8 mouse cellular contexts compared by ENCODE assay signal in the genomic region with DNA sequence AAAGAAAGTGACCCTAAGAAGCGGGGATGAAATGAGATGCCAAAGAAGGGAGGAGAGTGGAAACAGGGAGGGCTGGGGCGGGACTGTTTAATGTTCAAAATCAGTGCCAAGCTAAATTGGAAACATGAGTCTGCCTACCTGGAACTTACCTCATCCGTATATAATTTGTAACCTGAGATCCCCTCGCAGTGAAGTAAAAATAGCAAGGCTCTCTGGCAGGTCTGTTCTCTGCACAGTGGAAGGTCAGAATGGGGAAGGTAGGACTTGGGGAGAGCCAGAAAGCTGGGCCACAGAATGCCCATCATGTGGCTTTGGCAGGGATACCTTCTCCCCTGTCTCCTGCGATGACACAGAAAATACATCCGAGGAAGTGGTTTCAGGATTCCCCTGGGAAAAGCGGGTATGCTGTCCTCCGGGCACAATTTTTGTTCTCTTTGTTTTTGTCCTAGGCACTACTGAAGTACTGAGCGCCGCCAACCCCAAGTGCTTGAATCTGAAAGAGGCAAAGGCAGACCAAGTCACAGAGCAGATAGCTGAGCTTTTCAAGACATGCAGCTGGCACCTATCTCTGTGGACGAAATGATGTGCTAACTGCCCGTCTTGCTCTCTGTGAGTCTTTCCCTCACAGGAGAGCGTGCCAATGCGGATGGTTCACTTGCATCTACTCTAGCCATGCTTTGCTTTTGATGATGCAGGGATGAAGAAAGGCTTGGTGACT.
A peak's percentile ranks its signal among the peaks of the same experiment; 100 is the strongest.
DNase-seq lines count a peak whose midpoint lies in the region; ATAC-seq lines count a peak whose summit lies in the region.
"Had no signal": no experiment of that assay in that cellular context is flagged by ENCODE, and none has a peak within 500 bp of the region (broad histone marks: within the 10 kb centered on the region; RNA-seq: fewer than 3 reads in every experiment).

No protein-coding gene starts in this region.

- H3K4me3 ChIP-seq in lung, embryonic 16.5 days (ENCODE audit: low read length) = peak overlapping the region; percentile 29
- H3K4me3 ChIP-seq: erythroblast, embryonic 14.5 days had no signal

- H3K4me2 ChIP-seq in lung, embryonic 16.5 days (ENCODE audit: low read depth, low read length) = peak overlapping the region; percentile 48

- peak overlapping the region; percentile 39 for H3K9ac ChIP-seq in lung, embryonic 16.5 days (ENCODE audit: low read length)

- H3K36me3 ChIP-seq in lung, embryonic 16.5 days (ENCODE audit: control insufficient read depth, insufficient read depth, low read length) = no peaks in the 10 kb centered on the region

- DNase-seq in cerebellum, postnatal 14 days = peak; percentile 65 to 85
- DNase-seq in forelimb bud, embryonic 11.5 days (ENCODE audit: low read depth, low spot score) = peak; percentile 59
- DNase-seq in heart, postnatal 4 days = peak; percentile 49
- no peak for DNase-seq in urinary bladder, adult 18-20 months (ENCODE audit: low spot score in 2 of 2)
- DNase-seq in thymus, adult 18-20 months = no peak
- DNase-seq in right cerebral cortex, adult 18-20 months = no peak

- no peaks in the 10 kb centered on the region for H3K4me1 ChIP-seq in lung, embryonic 16.5 days (replicated peaks; ENCODE audit: control insufficient read depth, insufficient read depth, low read length)

- no peaks in the 10 kb centered on the region for H3K27me3 ChIP-seq in lung, embryonic 16.5 days (ENCODE audit: control insufficient read depth, insufficient read depth, low read depth, low read length)

- no peaks in the 10 kb centered on the region for H3K9me3 ChIP-seq in lung, embryonic 16.5 days (ENCODE audit: control insufficient read depth, low read length)

- H3K27ac ChIP-seq in lung, embryonic 16.5 days (ENCODE audit: low read length) = peak overlapping the region; percentile 77

- WGBS in lung, embryonic 16.5 days = 56% methylated on average over 14 of the region's 14 CpGs

- ATAC-seq in lung, embryonic 16.5 days (ENCODE audit: low read depth) = peak; percentile 89

Comparison
In these comparisons a context has a peak if more than half of its experiments do, and no peak if none do; other contexts are left out.
1. DNase-seq: peak in cerebellum, postnatal 14 days (2 of 2), forelimb bud, embryonic 11.5 days (single experiment) and heart, postnatal 4 days (single experiment); none in urinary bladder, adult 18-20 months (0 of 2), thymus, adult 18-20 months (0 of 2) and right cerebral cortex, adult 18-20 months (single experiment).